Mouse (Mus musculus) mouse embryonic stem cell (cell line): ENCODE data around the gene Olfr3.

Source experiments
- in situ Hi-C, 2 experiments: fragments of 300-500 bp; cut with MboI; formaldehyde crosslinking; loops; 1 replicate in 1 of 2; 3 replicates in 1 of 2; pipeline ENCODE4 v1.14.3; 2019 to 2020; ENCODE audit warnings: low sequenced_read_pairs in 2 of 2, low pct_unique_long_range_greater_than_20kb in 1 of 2, mixed read lengths in 1 of 2; ENCODE audit not compliant: unreplicated experiment in 1 of 2

Olfr3 gene

GRCm38 (mm10) chr2:36816932-36817331, at the start of gene Olfr3:
Olfr3 (minus strand) TSS chr2:36817032.
- in situ Hi-C loops: no loop called here

DNA sequence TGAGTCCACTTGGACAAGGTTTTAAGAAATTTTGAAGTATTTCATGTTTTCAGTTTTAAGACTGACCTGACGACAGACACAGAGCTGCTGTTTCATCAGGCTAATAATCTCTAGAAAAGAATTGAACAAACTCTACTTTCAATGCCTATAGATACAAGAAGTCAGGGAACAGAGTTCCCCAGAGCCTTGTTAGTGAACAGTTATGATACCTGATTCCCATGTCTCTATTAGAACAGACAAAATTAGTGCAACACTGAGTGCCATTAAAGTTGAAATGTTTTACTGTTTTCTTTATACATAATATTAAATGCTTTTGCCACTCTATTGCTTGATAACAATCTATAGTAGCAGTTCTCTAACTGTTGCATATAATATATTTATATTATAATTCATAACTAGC, 45.7 kb upstream of the Olfr3 start, which contains the start of gene Olfr351:
Gene Olfr351 (minus strand): TSS at position 101 of the 400 bp plus-strand sequence.
- in situ Hi-C loops: no loop called here

GRCm38 (mm10) chr2:36846010-36846409, 29.2 kb upstream of the Olfr3 start, which contains the start of gene Olfr350:
Olfr350 (plus strand) TSS chr2:36846310.
- in situ Hi-C loops: no loop called here

DNA sequence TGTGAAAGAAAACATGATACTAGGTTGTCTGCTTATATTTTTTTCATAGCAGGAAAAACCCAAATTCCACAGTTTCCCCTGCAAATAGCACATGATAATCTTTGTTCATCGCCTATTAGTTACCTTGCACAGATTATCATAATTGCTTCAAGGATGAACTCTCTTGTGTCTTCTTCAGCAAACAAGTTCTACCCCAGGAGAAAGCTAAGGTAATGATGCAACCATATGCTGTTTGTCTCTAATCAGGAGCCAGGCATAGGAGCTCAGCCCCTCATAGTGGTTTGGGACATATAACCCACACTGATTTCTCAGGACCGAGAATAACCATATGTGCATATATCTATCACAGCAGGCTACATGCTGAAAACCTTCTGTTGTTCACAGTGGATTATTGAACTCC, 26.6 kb downstream of the Olfr3 start, which contains the start of gene Olfr50:
Gene Olfr50 (plus strand): TSS at position 301 of the 400 bp plus-strand sequence.
- in situ Hi-C loops: no loop called here

DNA sequence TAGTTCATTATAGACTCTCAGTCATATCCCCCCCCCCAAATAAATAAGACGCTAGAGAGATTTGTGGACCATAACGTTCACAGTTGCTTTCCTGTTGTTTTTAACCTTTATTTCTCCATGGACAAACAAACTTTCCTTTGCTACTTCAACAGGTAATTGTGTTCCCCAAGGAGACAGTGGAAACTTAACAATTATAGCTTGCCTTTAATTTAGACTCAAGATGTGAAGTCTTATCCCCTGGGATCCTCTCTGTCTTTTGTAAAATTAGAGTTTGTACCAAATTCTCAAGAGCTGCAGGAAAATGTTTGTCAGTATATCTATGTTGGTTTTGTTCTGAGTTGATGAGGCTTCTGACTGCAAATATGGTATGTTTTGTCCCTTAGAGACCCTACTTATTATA, 32.9 kb downstream of the Olfr3 start, which contains the start of gene Olfr348:
Gene Olfr348 (plus strand): TSS at position 301 of the 400 bp plus-strand sequence.
- in situ Hi-C loops: no loop called here
